Mouse (Mus musculus) left cerebral cortex, adult 2 months (tissue): ENCODE measurements at regions not wholly inside any gene's neighbourhood (a gene's known extent, or its start where the extent isn't known, plus 50 kb on each side); places are given as distances from the start of the nearest gene placed in this dataset.

Source experiments
- DNase-seq, 2 experiments: peaks; one replicate each; pipeline ENCODE4 v3.0.0; 2021 to 2022; ENCODE audit warnings: low spot score in 2 of 2, mixed read lengths in 1 of 2; ENCODE audit errors: extremely low spot score in 1 of 2
- H3K27ac ChIP-seq: fragments of 200-600 bp; 2 replicates; pipeline ENCODE4 v1.8.1; 2022
- H3K4me3 ChIP-seq: fragments of 200-600 bp; 2 replicates; pipeline ENCODE4 v1.8.1; 2022
- CTCF ChIP-seq: fragments of 200-600 bp; IDR thresholded peaks from 2 replicates; pipeline ENCODE4 v1.8.1; 2022; ENCODE audit warnings: antibody characterized with exemption, mild to moderate bottlenecking, moderate library complexity
- intact Hi-C: fragments of 180-260 bp; cut with DNase I; formaldehyde crosslinking; loops from one replicate; pipeline ENCODE4 v1.15.1; 2025

DNA sequence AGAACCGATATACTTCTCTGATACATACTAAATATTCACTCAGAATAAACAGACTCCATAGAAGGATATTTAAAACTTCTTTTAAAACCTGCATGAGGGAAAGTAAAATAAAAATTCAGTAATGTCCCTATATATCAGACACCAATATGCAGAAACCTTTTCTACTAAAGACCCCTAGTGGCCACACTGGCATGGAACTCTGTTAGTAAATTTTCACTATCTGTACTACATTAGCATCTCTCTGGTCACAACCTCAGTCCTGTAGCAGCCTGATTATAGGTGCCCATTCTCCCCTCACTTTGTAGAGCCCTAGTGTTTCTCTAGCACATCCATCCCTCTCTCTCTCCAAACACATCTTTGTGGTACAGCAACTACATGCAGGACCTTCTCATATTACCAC lies 970.3 kb downstream of the Cdh11 start:
- Histone ChIP-seq H3K27ac (no peak overlapping the region), H3K4me3 (no peak overlapping the region)
- intact Hi-C loops = no loop called here
- peak; percentile 51 for TF ChIP-seq CTCF
- peak in 1 of 2 experiments; percentile 9 for DNase-seq

- TF ChIP-seq CTCF = no peak
- no peak for DNase-seq
- Histone ChIP-seq H3K27ac (peak overlapping the region; percentile 56), H3K4me3 (no peak overlapping the region)
- intact Hi-C loops = no loop called here
Measured at GRCm38 (mm10) chr8:101803561-101803960, 981.9 kb downstream of the Cdh11 start.

DNA sequence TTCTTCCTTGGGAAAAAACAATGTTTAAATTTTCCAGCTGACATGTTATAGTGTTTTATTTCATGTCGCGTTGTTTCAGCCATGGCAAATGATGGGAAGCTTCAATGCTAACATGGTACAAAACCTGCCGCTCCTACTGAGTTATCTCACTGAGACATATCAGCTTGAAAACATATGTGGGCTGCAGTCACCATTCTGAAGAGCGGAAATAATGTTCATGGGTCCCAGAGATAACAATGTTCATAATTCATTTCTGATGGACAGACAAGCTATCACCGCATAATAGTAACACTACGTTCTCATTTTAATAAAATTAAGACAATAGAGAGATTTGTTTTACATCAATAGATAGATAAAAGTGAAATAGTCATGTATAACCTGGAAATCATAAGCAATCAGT lies 983.3 kb downstream of the Cdh11 start:
- Histone ChIP-seq H3K4me3 (no peak overlapping the region), H3K27ac (no peak overlapping the region; the same call in 1 of the 2 replicates)
- DNase-seq = no peak
- TF ChIP-seq CTCF = no peak
- intact Hi-C loops = no loop called here

GRCm38 (mm10) chr8:101790785-101791184 lies 994.7 kb downstream of the Cdh11 start:
- peak in 1 of 2 experiments; percentile 15 for DNase-seq
- 0 out of 2 replicates have a peak overlapping the region, but pooled peaks have one; percentile 15 for H3K27ac ChIP-seq

GRCm38 (mm10) chr8:101786876-101787275 lies 998.6 kb downstream of the Cdh11 start:
- intact Hi-C loops = no loop called here
- no peak for DNase-seq
- no peak overlapping the region for H3K4me3 ChIP-seq
- H3K27ac ChIP-seq = no peak overlapping the region
- TF ChIP-seq CTCF = no peak

More at GRCm38 (mm10) chr8:101790785-101791184, 994.7 kb downstream of the Cdh11 start:
- no peak for TF ChIP-seq CTCF
- intact Hi-C loops = no loop called here
- no peak overlapping the region for H3K4me3 ChIP-seq

DNA sequence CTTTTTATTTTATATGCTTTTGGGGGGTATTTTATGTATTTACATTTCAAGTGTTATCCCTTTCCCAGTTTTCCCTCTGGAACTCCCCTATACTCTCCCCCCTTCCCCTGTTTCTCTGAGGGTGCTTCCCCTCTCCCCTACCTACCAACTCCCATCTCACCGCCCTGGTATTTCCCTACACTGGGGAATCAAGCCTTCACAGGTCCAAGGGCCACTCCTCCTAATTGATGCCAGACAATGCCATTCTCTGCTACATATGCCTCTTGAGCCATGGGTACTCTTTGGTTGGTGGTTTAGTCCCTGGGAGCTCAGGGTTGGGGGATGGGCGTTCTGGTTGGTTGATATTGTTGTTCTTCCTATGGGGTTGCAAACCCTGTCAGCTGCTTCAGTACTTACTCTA lies 1002.9 kb downstream of the Cdh11 start:
- Histone ChIP-seq H3K27ac (no peak overlapping the region), H3K4me3 (no peak overlapping the region)
- DNase-seq = no peak
- TF ChIP-seq CTCF = no peak
- intact Hi-C loops = no loop called here

GRCm38 (mm10) chr8:101781942-101782341 lies 1003.5 kb downstream of the Cdh11 start:
- DNase-seq = no peak
- TF ChIP-seq CTCF = no peak
- H3K4me3 ChIP-seq = no peak overlapping the region
- intact Hi-C loops = no loop called here
- no peak overlapping the region for H3K27ac ChIP-seq

DNA sequence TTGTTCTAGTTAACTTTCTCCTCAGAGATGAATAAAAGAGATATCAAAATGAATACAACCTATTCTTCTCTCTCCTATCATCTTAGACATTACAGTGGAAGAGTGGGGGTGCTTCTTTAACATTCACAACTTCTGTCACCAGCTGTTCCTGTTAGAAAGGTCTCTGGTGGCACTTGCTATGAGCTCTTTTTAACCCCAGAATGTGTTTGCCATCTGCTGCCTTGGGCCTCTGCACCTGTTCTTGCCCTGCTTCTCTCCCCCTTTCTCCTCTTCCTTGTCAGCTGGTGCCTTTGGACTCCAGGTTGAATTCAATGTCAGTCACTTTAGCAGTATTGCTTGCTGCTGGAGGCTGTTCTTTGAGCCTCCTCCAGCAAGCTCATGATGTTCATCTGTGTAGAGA lies 1005.5 kb downstream of the Cdh11 start:
- intact Hi-C loops = no loop called here
- Histone ChIP-seq H3K4me3 (no peak overlapping the region), H3K27ac (peak overlapping the region; percentile 64)
- no peak for DNase-seq
- TF ChIP-seq CTCF = no peak

DNA sequence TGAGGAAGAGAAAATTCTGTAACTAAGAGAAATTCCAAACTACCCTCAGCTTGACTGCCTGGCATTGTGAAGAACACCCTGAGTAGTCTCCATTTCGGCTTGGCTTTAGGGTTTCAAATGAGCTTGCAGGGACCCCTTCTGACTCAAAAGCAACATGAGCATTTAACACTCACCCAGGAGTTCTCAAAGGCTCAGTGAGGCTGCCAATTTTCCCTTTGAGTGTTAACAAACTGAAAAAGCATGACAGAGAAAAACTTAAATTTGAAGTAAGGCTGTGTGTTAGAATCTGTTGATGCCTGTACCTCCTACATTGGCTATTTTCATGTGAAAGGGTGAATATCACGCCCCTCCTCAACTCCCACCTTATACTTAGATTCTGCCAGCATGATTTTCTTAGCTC lies 1017.9 kb downstream of the Cdh11 start:
- intact Hi-C loops = loop anchor here (10.0 kb wide), 1 partner anchor 823 kb away; no protein-coding TSS in a partner anchor
- Histone ChIP-seq H3K4me3 (no peak overlapping the region), H3K27ac (peak overlapping the region; percentile 30; the same call in 1 of the 2 replicates)
- DNase-seq = no peak
- TF ChIP-seq CTCF = no peak; the same call in 1 of the 2 replicates
